Mouse (Mus musculus) lung, embryonic 14.5 days (tissue): ENCODE results near the gene Gfer. TPM values are rescaled to one million over a fixed set of nuclear protein-coding genes. Genes with fewer than 3 reads are reported as not detected.
A peak's percentile ranks its signal among the peaks of the same experiment; 100 is the strongest.

Experiments
- ATAC-seq: fragments of 200-750 bp; cut with Nextera tagmentation; 2 replicates; pipeline ENCODE4 v1.8.0; 2017; ENCODE audit warnings: mild to moderate bottlenecking, moderate TSS enrichment, moderate library complexity; ENCODE audit not compliant: insufficient read depth
- DNase-seq: peaks from one replicate; pipeline ENCODE4 v3.0.0-alpha.2; 2015
- H3K27ac ChIP-seq: fragments of 300-500 bp; sonication (generic); 2 replicates; pipeline ENCODE4 v1.5.1; 2014; ENCODE audit warnings: low read depth, mild to moderate bottlenecking, moderate library complexity
- H3K27me3 ChIP-seq: fragments of 300-500 bp; sonication (generic); 2 replicates; pipeline ENCODE4 v1.6.1; 2014; ENCODE audit warnings: low read length, control low read depth; ENCODE audit not compliant: insufficient read depth
- H3K36me3 ChIP-seq: fragments of 300-500 bp; sonication (generic); 2 replicates; pipeline ENCODE4 v1.6.1; 2014; ENCODE audit warnings: control low read depth; ENCODE audit not compliant: insufficient read depth
- H3K4me1 ChIP-seq: fragments of 300-500 bp; sonication (generic); 2 replicates; pipeline ENCODE4 v1.6.1; 2014; ENCODE audit warnings: antibody characterized with exemption, control low read depth; ENCODE audit not compliant: insufficient read depth
- H3K4me2 ChIP-seq: fragments of 300-500 bp; sonication (generic); 2 replicates; pipeline ENCODE4 v1.6.1; 2014; ENCODE audit warnings: mild to moderate bottlenecking
- H3K4me3 ChIP-seq: fragments of 300-500 bp; sonication (generic); 2 replicates; pipeline ENCODE4 v1.5.1; 2014; ENCODE audit warnings: low read depth, low read length
- H3K9ac ChIP-seq: fragments of 300-500 bp; sonication (generic); 2 replicates; pipeline ENCODE4 v1.6.1; 2014
- H3K9me3 ChIP-seq: fragments of 300-500 bp; sonication (generic); 2 replicates; pipeline ENCODE4 v1.6.1; 2016; ENCODE audit warnings: low read depth, low read length, control low read depth
- CTCF ChIP-seq: IDR thresholded peaks from 2 replicates; pipeline ENCODE4 v1.5.1; 2016; ENCODE audit warnings: antibody characterized with exemption, low read depth
- WGBS: fragments of 180-500 bp; shearing (Covaris S2); extraction: QIAGEN DNeasy Blood & Tissue Kit; methylation state at CpG from one replicate; pipeline ENCODE4 v1.1.7; 2014; 5-methylcytosine and 5-hydroxymethylcytosine counted together
- polyA plus RNA-seq: library from polyadenylated mRNA; unstranded; fragments of >200 nt; fragmentation: Nextera tagmentation; extraction: Ambion mirVana; gene quantifications from 2 replicates; pipeline ENCODE4 v1.2.1, GENCODE M21; 2014

Gene Gfer
- 53.9 and 54.4 TPM in 2 replicates for polyA plus RNA-seq

DNA sequence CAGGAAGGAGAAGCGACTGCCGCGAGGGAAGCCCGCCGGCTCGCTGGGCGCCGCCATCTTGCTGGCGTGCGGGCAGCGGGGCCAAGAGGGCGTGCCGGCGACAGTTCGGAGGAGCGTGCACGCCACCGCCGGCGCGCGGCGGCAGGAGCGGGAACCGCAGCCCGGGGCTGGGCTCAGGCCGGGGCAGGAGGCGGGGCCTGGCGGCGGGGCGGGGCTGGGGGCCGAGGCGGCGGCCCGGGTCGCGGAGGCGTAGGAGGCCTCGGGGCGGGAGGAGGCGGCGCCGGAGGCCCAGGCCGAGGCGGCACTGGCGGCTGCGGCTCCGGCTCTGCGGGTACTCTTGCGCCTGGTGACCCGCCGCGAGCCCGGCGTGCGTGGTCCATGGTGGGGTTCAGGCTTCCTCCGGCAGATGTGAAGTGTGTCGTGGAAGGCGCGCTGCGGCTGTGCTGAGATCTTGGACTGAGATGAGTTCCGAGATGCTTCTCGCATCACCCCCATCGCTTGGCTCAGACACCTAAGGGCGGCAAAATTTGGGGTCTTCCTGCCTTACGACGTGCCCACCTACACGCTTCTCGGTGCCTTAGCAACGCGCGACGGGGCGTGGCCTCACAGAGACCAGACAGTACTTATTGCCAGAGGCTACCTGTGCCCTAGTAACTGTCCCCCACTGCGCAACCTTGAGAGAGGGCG, at the start of gene Gfer, which contains the start of gene Noxo1:
TSS of gene Gfer (minus strand) at position 146 of the 687 bp plus-strand sequence.
TSS of gene Noxo1 (plus strand) at position 224 of the 687 bp plus-strand sequence.
- Histone ChIP-seq H3K27ac (peak within 1 kb of the TSS; percentile 89), H3K27me3 (0 out of 2 replicates have a peak, but pooled peaks cover 2% of the 10 kb centered on the region), H3K4me3 (peak within 1 kb of the TSS; percentile 84), H3K9ac (peak within 1 kb of the TSS; percentile 82), H3K36me3 (peaks cover 38% of the 10 kb centered on the region), H3K4me1 (peaks cover 13% of the 10 kb centered on the region), H3K9me3 (no peaks in the 10 kb centered on the region), H3K4me2 (peak within 1 kb of the TSS; percentile 83)
- TF ChIP-seq CTCF = no peak
- ATAC-seq = peak; percentile 92
- WGBS = under 1% methylated on average over 54 of the region's 76 CpGs
- DNase-seq = peak; percentile 93

DNA sequence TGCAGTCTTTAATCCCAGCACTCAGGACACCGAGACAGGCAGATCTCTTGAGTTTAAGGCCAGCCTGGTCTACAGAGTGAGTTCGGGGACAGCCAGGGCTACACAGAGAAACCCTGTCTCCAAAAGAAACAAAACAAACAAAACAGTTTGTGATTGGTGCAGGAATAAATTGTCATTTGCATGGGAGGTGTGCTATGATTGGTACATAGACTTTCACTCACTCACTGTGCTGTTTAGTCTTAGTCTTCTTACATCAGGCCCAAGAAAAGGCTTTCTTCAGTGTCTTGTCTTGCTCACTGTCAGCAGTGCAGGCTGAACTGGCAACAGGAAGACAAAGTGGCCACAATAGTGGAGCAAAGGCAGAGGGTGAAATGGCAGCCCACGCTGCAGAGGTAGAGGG, 48.4 kb upstream of the Gfer start:
- 78% methylated on average over 3 of the region's 3 CpGs for WGBS
- no peak for TF ChIP-seq CTCF

DNA sequence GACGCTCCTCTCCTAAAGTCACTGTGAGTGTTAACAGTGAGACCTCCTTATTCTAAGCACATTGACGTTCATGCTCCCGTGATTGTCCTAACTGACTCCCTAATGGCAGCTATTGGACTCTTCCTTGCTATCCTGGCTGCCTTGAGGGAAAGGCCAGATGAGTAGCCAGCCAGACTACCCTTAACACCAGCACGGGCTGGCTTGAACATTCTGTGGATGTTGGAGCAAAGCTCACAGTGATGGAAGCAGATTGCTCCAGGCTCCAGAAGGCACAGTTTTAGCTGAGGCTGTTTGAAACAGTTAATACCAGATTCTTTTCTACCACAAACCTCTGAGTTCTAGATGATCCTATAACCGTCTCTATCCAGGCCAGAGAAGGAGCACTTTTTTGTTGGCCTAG, 47.9 kb upstream of the Gfer start:
- WGBS = 72% methylated on average over 5 of the region's 5 CpGs
- DNase-seq (no peak), ATAC-seq (no peak)
- Histone ChIP-seq H3K9me3 (no peaks in the 10 kb centered on the region), H3K9ac (no peak overlapping the region), H3K27me3 (no peaks in the 10 kb centered on the region), H3K27ac (no peak overlapping the region), H3K4me1 (no peaks in the 10 kb centered on the region), H3K36me3 (peaks cover 12% of the 10 kb centered on the region; the same call in 1 of the 2 replicates), H3K4me3 (no peak overlapping the region), H3K4me2 (no peak overlapping the region)
- TF ChIP-seq CTCF = no peak

More for the DNA sequence above, 48.4 kb upstream of the Gfer start:
- H3K4me1 ChIP-seq = no peaks in the 10 kb centered on the region
- H3K4me2 ChIP-seq = no peak overlapping the region
- peaks cover 12% of the 10 kb centered on the region; the same call in 1 of the 2 replicates for H3K36me3 ChIP-seq
- no peak overlapping the region for H3K27ac ChIP-seq
- no peak for ATAC-seq
- DNase-seq = no peak
- H3K27me3 ChIP-seq = no peaks in the 10 kb centered on the region
- H3K9ac ChIP-seq = no peak overlapping the region
- H3K9me3 ChIP-seq = no peaks in the 10 kb centered on the region
- H3K4me3 ChIP-seq = no peak overlapping the region

DNA sequence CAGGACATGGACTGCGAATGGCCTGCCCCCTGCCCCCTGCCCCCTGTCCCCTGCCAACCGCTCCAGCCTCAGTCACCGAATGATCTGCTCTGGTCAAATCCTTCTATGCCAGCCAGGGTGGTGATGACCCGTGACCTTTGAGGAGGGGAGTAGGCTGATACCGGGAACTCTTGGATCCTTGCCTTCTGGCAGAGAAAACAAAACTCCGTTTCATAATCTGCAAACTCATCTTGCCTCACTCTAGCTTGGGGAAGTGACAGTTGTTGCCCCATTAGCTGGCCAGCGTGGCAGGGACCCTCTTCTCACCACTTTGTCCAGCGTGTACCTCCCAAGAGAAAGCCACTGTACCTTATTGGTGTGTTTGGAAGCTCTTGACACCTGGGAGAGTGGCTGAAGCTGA, 46.4 kb upstream of the Gfer start:
- Histone ChIP-seq H3K27me3 (no peaks in the 10 kb centered on the region), H3K4me1 (peaks cover 2% of the 10 kb centered on the region; the same call in 1 of the 2 replicates), H3K4me2 (no peak overlapping the region), H3K9me3 (no peaks in the 10 kb centered on the region), H3K4me3 (no peak overlapping the region), H3K9ac (no peak overlapping the region; the same call in 1 of the 2 replicates), H3K36me3 (peaks cover 12% of the 10 kb centered on the region; the same call in 1 of the 2 replicates), H3K27ac (no peak overlapping the region)
- no peak for ATAC-seq
- no peak for TF ChIP-seq CTCF
- DNase-seq = no peak
- whole genome bisulfite sequencing = 76% methylated on average over 8 of the region's 8 CpGs

DNA sequence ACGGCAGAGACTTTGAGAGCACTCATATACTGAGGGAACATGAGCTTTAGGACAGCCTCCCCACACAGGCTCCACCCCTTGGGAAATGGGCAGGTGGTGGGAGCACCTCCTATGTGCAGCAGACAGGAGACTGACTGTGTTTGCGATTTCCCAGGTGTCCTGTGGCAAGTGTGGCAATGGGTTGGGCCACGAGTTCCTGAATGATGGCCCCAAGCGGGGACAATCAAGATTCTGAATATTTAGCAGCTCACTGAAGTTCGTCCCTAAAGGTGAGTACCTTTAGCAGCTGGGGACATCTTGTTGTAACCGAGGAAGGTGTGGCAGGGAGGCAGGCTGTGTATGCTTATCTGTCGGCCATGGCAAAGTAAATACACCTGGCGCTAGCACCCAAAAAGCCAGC, 44.0 kb upstream of the Gfer start:
- H3K9me3 ChIP-seq = no peaks in the 10 kb centered on the region
- H3K4me2 ChIP-seq = no peak overlapping the region
- DNase-seq (no peak), ATAC-seq (no peak)
- no peak for TF ChIP-seq CTCF
- H3K36me3 ChIP-seq = peaks cover 12% of the 10 kb centered on the region; the same call in 1 of the 2 replicates
- 68% methylated on average over 8 of the region's 8 CpGs for WGBS
- H3K27ac ChIP-seq = no peak overlapping the region
- H3K27me3 ChIP-seq = no peaks in the 10 kb centered on the region
- peaks cover 11% of the 10 kb centered on the region for H3K4me1 ChIP-seq
- H3K9ac ChIP-seq = no peak overlapping the region
- H3K4me3 ChIP-seq = no peak overlapping the region

DNA sequence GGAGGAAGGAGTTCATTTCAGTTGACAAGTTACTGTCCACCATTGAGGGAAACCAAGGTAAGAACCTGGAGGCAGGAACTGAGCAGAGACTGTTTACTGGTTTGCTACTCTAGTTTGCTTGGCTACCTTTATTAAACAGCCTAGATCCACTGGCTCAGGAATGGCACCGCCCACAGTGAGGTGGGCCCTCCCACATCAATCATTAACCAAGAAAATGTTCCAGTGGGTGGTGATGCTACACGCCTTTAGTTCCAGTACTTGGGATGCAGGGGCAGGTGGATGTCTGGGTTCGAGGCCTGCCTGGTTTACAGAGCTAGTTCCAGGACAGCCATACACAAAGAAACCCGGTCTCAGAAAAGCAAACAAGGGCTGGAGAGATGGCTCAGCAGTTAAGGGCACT, 42.3 kb upstream of the Gfer start:
- TF ChIP-seq CTCF = no peak
- WGBS = 72% methylated on average over 4 of the region's 4 CpGs
- Histone ChIP-seq H3K9ac (no peak overlapping the region), H3K9me3 (no peaks in the 10 kb centered on the region), H3K36me3 (peaks cover 12% of the 10 kb centered on the region; the same call in 1 of the 2 replicates), H3K27ac (no peak overlapping the region), H3K4me2 (no peak overlapping the region), H3K4me3 (no peak overlapping the region), H3K4me1 (peaks cover 11% of the 10 kb centered on the region), H3K27me3 (no peaks in the 10 kb centered on the region)
- ATAC-seq = no peak
- no peak for DNase-seq

DNA sequence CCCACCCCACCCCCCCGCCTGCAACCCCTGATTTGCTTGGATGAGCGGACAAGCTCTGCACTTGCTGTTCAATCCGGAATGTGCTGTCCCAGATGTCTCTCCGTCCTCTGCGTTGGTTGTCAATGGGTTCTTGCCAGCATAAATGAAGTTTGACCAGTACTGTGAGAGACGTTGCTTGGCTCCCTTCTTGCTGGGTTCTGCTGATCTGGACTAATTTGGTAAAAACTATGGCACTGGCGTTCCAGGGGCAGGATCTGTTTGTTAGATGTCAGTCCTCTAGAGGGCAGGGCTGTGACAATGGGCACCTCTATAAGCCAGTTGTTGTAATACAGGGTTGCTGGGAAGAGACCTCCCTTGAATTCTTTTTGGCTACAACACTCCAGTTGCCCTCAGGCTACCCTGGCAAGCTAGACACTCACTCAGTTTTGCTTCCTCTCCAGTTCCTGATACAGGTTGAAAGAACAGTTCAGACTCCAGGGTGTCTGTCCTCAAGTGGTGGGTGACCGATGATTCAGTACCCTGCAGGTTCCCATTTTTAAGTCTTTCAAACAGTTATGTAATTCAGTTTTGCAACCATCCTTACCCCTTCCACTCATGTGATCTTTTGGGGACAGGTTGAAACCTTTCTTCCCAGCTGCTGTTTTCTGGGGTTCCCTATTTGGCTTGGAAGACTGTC, 41.3 kb upstream of the Gfer start:
- H3K4me2 ChIP-seq = peak overlapping the region; percentile 83
- H3K4me3 ChIP-seq = peak overlapping the region; percentile 65
- H3K27ac ChIP-seq = no peak overlapping the region
- DNase-seq (no peak), ATAC-seq (no peak)
- H3K9me3 ChIP-seq = no peaks in the 10 kb centered on the region
- H3K4me1 ChIP-seq = peaks cover 11% of the 10 kb centered on the region
- peak; percentile 25; the same call in 1 of the 2 replicates for TF ChIP-seq CTCF
- H3K27me3 ChIP-seq = no peaks in the 10 kb centered on the region
- H3K9ac ChIP-seq = peak overlapping the region; percentile 76
- 26% methylated on average over 8 of the region's 8 CpGs for WGBS
- peaks cover 8% of the 10 kb centered on the region; the same call in 1 of the 2 replicates for H3K36me3 ChIP-seq
